Mouse (Mus musculus) natural killer cell, adult 2 months (primary cell): ENCODE data around the gene Taf3.

Experiments used
- DNase-seq, 2 experiments: peaks; one replicate each; pipeline ENCODE4 v3.0.0; 2022; ENCODE audit warnings: low spot score in 2 of 2

Taf3 gene

GRCm38 (mm10) chr2:9889651-9890183, 158.7 kb downstream of the Taf3 start, which contains the start of gene Gata3:
Gene Gata3 (minus strand): TSS chr2:9890034.
- DNase-seq, result no peak

DNA sequence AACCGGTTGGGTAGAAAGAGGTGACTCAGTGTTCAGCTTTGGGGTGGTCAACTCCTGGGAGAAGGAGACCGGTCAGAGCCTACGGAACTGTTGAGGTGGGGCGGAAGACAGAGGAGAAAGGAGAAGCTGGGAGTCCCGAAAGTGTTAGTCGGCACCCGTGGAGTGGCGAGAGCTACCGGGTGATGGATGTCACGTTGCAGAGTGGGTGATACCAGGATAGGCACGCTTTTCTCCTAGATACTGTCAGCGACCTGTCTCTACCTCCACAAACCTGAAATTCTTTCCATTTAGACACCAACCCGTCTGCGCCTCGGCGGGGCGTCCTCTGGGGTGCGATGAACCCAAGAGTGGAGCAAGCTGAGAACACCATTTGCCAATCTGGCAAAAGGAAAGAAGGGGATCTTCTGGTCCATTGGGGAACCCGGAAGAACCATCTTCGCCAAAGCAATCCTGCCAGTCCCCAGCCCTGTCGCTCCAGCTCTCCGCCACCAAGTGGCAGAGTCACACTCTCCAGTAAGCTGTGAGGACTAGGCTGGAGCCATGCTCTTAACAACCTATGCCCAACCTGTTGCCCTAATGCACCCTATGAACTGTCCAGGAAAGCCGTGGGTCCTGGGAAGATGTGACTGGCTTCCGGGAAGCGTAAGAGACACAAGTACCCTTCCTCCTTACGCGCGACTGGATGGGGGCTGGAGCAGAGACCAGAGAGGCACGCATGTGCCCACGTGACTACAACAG, 159.3 kb downstream of the Taf3 start, which contains the start of gene 9230102O04Rik:
Gene 9230102O04Rik, minus strand, starts transcription at position 628 of the 738 bp plus-strand sequence.
- peak in 1 of 2 experiments; percentile 22 for DNase-seq

GRCm38 (mm10) chr2:9887636-9888035, 160.8 kb downstream of the Taf3 start:
- no peak for DNase-seq

- no peak for DNase-seq
Observed at GRCm38 (mm10) chr2:9886921-9887610, 161.3 kb downstream of the Taf3 start.

GRCm38 (mm10) chr2:9886031-9886430, 162.4 kb downstream of the Taf3 start:
- no peak for DNase-seq

GRCm38 (mm10) chr2:9885217-9885770, 163.1 kb downstream of the Taf3 start:
- DNase-seq, result no peak

DNA sequence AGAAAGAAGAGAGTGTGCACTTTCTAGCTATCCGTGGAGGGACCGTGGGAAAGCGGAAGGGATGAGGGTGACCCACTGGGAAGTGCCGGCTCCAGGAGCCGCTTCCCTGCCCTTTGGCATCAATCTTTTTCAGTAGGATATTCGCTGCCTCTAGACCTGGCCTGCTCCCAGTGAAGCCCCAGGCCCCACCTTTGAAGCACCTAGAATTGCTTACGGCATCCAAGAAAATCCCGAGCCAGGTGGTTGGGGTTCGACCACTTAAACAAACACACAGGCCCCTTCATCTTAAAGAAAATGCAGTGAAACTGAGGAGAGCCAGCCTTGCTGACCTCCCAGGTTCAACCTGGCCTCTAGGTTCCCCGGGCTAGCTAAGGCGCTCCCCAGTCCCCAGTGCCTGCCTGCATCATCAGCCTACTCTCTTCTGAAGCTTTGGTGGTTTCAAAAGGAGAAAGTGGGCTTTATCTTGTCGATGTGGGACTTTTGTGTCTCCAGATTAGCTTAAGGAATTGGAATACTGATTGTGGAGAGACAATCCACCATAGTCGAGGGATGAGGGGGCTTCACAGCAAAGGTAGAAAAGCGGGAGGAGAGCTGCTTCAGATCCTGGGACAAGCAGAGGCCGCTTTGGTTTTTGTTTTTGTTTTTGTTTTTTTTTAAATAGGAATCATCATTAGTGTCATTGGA, 163.7 kb downstream of the Taf3 start:
- no peak for DNase-seq

DNA sequence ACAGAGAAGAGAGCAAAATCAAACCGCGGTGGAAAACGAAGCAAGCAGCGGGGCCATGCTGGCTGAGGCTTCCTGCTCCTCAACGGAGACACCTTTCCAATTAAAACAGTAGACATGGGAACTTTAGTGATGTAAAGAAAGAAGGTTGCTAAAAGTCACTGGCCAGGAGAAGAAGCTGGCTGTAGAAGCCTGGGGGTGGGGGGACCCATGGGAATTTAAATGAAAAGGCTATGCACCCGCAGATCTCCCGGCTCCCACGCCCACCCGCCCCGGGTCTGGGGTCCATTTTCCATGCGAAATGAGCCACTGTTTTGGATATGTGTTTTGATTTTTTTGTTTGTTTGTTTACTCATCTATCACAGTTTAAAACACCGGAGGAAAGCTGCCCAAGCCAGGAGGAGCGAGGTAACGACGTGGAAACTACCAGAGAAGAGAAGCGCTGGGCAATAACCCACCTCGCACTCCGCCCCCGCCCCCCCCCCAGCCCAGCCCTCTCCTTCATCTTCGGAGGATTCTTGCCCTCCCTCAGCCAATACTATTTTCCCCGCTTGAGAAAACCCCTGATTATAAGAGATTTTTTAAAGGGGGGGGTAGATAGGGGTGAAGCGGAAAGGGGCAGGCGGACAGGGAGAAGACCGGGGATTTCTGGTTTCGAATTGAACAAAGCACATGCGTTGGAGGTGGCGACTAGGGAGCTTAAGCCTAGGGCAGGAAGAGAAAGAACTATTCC, 164.4 kb downstream of the Taf3 start:
- no peak for DNase-seq

- peak in 1 of 2 experiments; percentile 23 for DNase-seq
Observed at GRCm38 (mm10) chr2:9882926-9883802, 165.2 kb downstream of the Taf3 start.

GRCm38 (mm10) chr2:9882371-9882925, 165.9 kb downstream of the Taf3 start:
- DNase-seq, result peak in 1 of 2 experiments; percentile 25

- peak in 1 of 2 experiments; percentile 11 for DNase-seq
Observed at GRCm38 (mm10) chr2:9881611-9882023, 166.8 kb downstream of the Taf3 start.

DNA sequence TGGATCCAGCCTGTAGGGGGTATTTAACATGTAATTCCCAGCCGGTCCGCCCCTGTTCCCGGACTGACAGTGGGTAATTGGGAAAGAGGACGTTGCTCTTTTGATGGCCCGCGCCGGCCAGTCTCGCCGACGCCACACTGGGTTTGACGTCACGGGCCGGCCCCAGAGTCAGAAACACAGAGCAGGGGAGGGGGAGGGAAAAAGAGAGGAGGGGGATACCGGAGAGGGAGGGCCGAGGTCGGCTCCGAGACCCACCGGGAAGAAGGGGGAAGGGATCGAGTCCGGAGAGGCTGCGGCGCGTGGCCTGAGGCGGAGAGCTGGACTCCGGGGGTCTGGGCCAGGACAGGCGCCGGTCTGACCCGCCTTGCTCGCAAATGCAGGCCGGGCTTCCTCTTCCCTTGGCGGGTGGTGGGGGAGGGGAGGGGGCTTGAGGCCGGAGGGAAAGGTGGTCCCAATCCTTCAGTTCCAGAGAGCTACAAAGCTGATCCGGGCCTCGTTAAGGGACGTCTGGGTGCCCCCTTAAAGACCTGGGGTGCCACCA, 167.3 kb downstream of the Taf3 start, which contains the start of gene 4930412O13Rik:
Gene 4930412O13Rik, plus strand, starts transcription at position 202 of the 541 bp plus-strand sequence.
- no peak for DNase-seq

- DNase-seq, result no peak
Observed at GRCm38 (mm10) chr2:9880271-9880670, 168.1 kb downstream of the Taf3 start.

GRCm38 (mm10) chr2:9879493-9879892, 168.9 kb downstream of the Taf3 start:
- DNase-seq, result peak; percentile 89 to 91

DNA sequence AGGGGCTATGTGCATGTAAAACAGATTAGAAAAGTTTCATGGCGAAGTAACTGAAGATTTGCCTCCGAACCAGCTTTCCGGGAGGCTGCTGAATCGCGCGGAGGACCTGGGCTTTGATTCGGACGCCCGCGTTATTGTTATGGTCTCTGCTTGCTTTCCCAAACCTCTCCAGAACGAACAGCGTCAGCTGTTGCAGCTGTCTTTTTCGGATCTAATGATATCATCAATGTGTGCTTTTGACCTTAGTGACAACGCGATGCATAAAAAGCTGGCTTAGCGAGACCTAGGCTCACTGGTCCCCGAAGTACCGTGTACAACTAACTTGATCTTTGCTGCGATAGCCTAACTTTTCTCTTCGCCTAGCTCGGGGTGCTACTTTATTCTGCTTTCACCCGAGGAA, 169.3 kb downstream of the Taf3 start:
- no peak for DNase-seq

DNA sequence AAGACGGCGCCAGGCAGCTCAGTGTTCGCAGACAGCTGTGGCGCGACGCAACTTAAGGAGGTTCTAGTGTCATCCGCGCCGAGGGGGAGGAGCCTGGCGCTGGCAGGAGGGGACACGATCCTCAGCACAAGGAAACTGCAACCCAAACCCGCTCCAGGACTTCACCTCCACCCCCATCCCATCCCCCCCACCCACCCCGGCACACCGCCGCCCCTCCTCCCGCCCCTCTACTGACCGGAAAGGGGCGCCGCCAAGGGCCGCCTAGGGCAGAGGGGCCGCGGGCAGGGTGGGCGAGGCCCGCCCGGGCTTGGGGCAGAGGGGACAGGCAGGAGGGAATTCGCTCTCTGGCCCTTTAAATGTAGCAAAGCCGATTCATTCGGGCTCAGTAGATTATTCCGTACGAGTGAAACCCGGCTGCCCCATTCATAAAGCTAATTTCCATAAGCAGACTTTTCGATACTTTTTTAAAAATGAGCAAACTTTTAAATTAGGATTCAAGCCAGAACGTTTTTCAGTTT, 169.8 kb downstream of the Taf3 start:
- peak; percentile 58 to 67 for DNase-seq

DNA sequence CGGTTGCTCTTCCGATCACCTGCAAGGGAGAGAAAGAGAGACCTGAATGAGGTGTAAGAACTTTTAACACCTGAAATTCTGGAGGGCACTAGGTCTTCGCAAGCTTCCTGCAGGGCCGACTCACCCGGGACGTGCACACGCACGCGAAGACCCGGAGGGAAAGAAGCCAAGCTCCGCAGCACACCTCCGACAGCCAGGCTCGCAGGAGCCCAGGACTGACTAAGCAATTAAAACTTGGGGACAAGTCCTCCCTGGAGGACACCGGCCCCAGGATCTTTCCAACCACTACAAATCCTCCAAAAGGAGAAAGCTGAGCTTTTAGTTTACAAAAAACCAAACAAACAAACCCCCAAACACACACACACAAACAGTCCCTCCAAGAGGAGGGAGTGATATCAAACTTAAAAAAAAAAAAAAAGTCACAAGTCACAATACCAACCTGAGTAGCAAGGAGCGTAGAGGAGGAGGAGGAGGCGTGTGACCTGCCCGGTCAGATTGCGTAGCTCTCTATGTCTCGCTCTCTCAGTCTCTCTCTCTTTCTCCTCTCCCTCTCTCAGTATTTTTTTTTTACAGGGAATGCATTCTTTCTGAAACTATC, 170.3 kb downstream of the Taf3 start:
- DNase-seq, result peak in 1 of 2 experiments; percentile 14

- peak; percentile 49 to 64 for DNase-seq
Observed at GRCm38 (mm10) chr2:9877326-9877690, 171.1 kb downstream of the Taf3 start.
